Comparison of ENCODE assay signal across 7 mouse cellular contexts in the genomic region with DNA sequence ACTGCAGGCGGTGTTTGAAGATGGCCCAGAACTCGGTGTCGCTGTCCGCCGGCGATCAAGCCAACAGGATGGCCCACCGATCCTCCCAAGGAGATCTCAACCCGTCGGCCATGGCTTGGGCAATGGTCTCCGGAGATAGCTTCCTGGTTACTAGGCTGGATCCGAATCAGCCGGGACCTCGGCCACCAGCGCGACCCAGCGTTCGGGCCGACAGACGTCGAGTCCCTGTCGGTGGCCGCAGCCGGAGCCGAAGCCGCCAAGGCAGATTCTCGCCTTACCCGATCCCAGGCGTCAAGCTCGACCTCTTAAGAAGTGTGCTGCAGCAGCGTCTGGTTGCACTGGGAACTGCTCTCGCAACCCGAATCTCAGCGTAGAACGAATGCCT. TPM values are rescaled to one million over a fixed set of nuclear protein-coding genes. Genes with fewer than 3 reads are reported as not detected.
DNase-seq lines count a peak whose midpoint lies in the region; ATAC-seq and TF ChIP-seq lines count a peak whose summit lies in the region.

No protein-coding gene starts in this region.

- H3K4me2 ChIP-seq in neural tube, embryonic 12.5 days (replicated peaks): peak overlapping the region; percentile 87

- H3K4me1 ChIP-seq in testis, adult 2 months (ENCODE audit: control insufficient read depth, insufficient read depth, low read length): no peaks in the 10 kb centered on the region; the same call in 1 of the 2 replicates
- H3K4me1 ChIP-seq in embryonic fibroblast, embryonic 13.5 days (ENCODE audit: control insufficient read depth, insufficient read depth, low read length): peaks cover 3% of the 10 kb centered on the region; the same call in 1 of the 2 replicates
- H3K4me1 ChIP-seq in limb, embryonic 10.5 days: peaks cover 17% of the 10 kb centered on the region
- peaks cover 15% of the 10 kb centered on the region for H3K4me1 ChIP-seq in neural tube, embryonic 12.5 days

- H3K27ac ChIP-seq in testis, adult 2 months (ENCODE audit: control insufficient read depth, insufficient read depth, low read depth, low read length): peak overlapping the region; percentile 98
- peak overlapping the region; percentile 67 for H3K27ac ChIP-seq in embryonic fibroblast, embryonic 13.5 days (ENCODE audit: insufficient read depth, low read length)
- H3K27ac ChIP-seq in limb, embryonic 10.5 days: peak overlapping the region; percentile 96
- H3K27ac ChIP-seq in neural tube, embryonic 12.5 days: peak overlapping the region; percentile 89

- no peak for TF ChIP-seq CTCF in testis, adult 2 months (IDR thresholded peaks at IDR 0.05; ENCODE audit: control insufficient read depth, insufficient read depth, insufficient replicate concordance, low read depth, low read length)
- no peak for TF ChIP-seq CTCF in embryonic fibroblast, embryonic 13.5 days (IDR thresholded peaks at IDR 0.05; ENCODE audit: borderline replicate concordance, insufficient read depth, low read length)

- WGBS in limb, embryonic 10.5 days: 2% methylated on average over 34 of the region's 34 CpGs
- WGBS in neural tube, embryonic 12.5 days: 4% methylated on average over 34 of the region's 34 CpGs

- peak overlapping the region; percentile 88 for H3K9ac ChIP-seq in neural tube, embryonic 12.5 days

- no peaks in the 10 kb centered on the region for H3K27me3 ChIP-seq in testis, adult 2 months (ENCODE audit: control insufficient read depth, insufficient read depth, low read length)
- H3K27me3 ChIP-seq in limb, embryonic 10.5 days (ENCODE audit: low read depth, poor library complexity, severe bottlenecking): no peaks in the 10 kb centered on the region; the same call in 1 of the 2 replicates
- H3K27me3 ChIP-seq in neural tube, embryonic 12.5 days (replicated peaks): no peaks in the 10 kb centered on the region

- peak overlapping the region; percentile 92 for H3K4me3 ChIP-seq in testis, adult 2 months (ENCODE audit: control insufficient read depth, low read depth, low read length)
- peak overlapping the region; percentile 58 for H3K4me3 ChIP-seq in embryonic fibroblast, embryonic 13.5 days (ENCODE audit: insufficient read depth, low read length)
- peak overlapping the region; percentile 90 for H3K4me3 ChIP-seq in limb, embryonic 10.5 days
- peak overlapping the region; percentile 85 for H3K4me3 ChIP-seq in neural tube, embryonic 12.5 days

- no peak; the same call in 1 of the 2 replicates for TF ChIP-seq POLR2A in testis, adult 2 months (IDR thresholded peaks at IDR 0.05; ENCODE audit: control insufficient read depth, low read depth, low read length)
- no peak for TF ChIP-seq POLR2A in embryonic fibroblast, embryonic 13.5 days (IDR thresholded peaks at IDR 0.05; ENCODE audit: low read depth, low read length)

- no peaks in the 10 kb centered on the region for H3K9me3 ChIP-seq in limb, embryonic 10.5 days (replicated peaks)
- no peaks in the 10 kb centered on the region for H3K9me3 ChIP-seq in neural tube, embryonic 12.5 days

- no peaks in the 10 kb centered on the region for H3K36me3 ChIP-seq in testis, adult 2 months (ENCODE audit: control insufficient read depth, insufficient read depth, low read length)
- H3K36me3 ChIP-seq in limb, embryonic 10.5 days: peaks cover 35% of the 10 kb centered on the region
- H3K36me3 ChIP-seq in neural tube, embryonic 12.5 days: peaks cover 22% of the 10 kb centered on the region

- no peak for DNase-seq in testis, postnatal 14 days (ENCODE audit: low spot score)
- no peak for DNase-seq in limb, embryonic 10.5 days (ENCODE audit: low spot score)
- no peak for DNase-seq in left cerebral cortex, adult 8-10 months (ENCODE audit: low spot score in 2 of 2)
- no peak for DNase-seq in B cell, adult 2 months

- peak; percentile 75 for ATAC-seq in neural tube, embryonic 12.5 days (ENCODE audit: low FRiP score, low read depth)

RNA-seq across cellular contexts. Expression of a gene that starts 0.3 kb away (rescaled TPM):
- polyA plus RNA-seq in testis, adult 2 months (2012; rRNA removed): 2,840 and 3,410 TPM in 2 replicates
- 5.8 and 7.8 TPM in 2 replicates for polyA plus RNA-seq in embryonic fibroblast, embryonic 13.5 days (2011; ENCODE audit: insufficient read length, low read depth, missing spikeins)
- polyA plus RNA-seq in limb, embryonic 10.5 days (2016; fragmentation: Nextera tagmentation; extraction: Ambion mirVana): 23.5 and 26.9 TPM in 2 replicates
- 35.5 and 36.0 TPM in 2 replicates for polyA plus RNA-seq in neural tube, embryonic 12.5 days (2016; fragmentation: Nextera tagmentation; extraction: Ambion mirVana)
- total RNA-seq in left cerebral cortex, adult 8-10 months (2022): 10 to 100 TPM in 2 of 4 experiments, 1 to 10 TPM in 2; 7.9 to 14.0 (median 10.8) TPM

RNA-seq across cellular contexts. Expression of a gene that starts 0.4 kb away (rescaled TPM):
- polyA plus RNA-seq in testis, adult 2 months (2012; rRNA removed): 47.0 and 50.4 TPM in 2 replicates
- polyA plus RNA-seq in embryonic fibroblast, embryonic 13.5 days (2011; ENCODE audit: insufficient read length, low read depth, missing spikeins): 65.5 and 68.6 TPM in 2 replicates
- 119 and 123 TPM in 2 replicates for polyA plus RNA-seq in limb, embryonic 10.5 days (2016; fragmentation: Nextera tagmentation; extraction: Ambion mirVana)
- 97.7 and 98.6 TPM in 2 replicates for polyA plus RNA-seq in neural tube, embryonic 12.5 days (2016; fragmentation: Nextera tagmentation; extraction: Ambion mirVana)
- 10 to 100 TPM; 36.4 to 40.3 (median 37.3) TPM for total RNA-seq in left cerebral cortex, adult 8-10 months (2022)

RNA-seq across cellular contexts. Expression of a gene that starts 15.1 kb away (rescaled TPM):
- 45.6 and 50.7 TPM in 2 replicates for polyA plus RNA-seq in testis, adult 2 months (2012; rRNA removed)
- 239 and 250 TPM in 2 replicates for polyA plus RNA-seq in embryonic fibroblast, embryonic 13.5 days (2011; ENCODE audit: insufficient read length, low read depth, missing spikeins)
- 95.8 and 123 TPM in 2 replicates for polyA plus RNA-seq in limb, embryonic 10.5 days (2016; fragmentation: Nextera tagmentation; extraction: Ambion mirVana)
- 89.9 and 93.8 TPM in 2 replicates for polyA plus RNA-seq in neural tube, embryonic 12.5 days (2016; fragmentation: Nextera tagmentation; extraction: Ambion mirVana)
- total RNA-seq in left cerebral cortex, adult 8-10 months (2022): 10 to 100 TPM; 86.2 to 97.6 (median 91.0) TPM

Comparison
In these comparisons a context has a peak if more than half of its experiments do, and no peak if none do; other contexts are left out.
1. RNA of a gene that starts 0.3 kb away (polyA plus RNA-seq): 2,840 to 3,410 TPM in testis, adult 2 months; 35.5 to 36.0 TPM in neural tube, embryonic 12.5 days, 23.5 to 26.9 TPM in limb, embryonic 10.5 days and 5.8 to 7.8 TPM in embryonic fibroblast, embryonic 13.5 days; every median in the first group is over 10 times any median in the second.
2. Peak in every context shown above with its lines, with median percentiles within 50 percentile points of each other: H3K27ac ChIP-seq and H3K4me3 ChIP-seq.